Mouse (Mus musculus): ENCODE measurements at regions not wholly inside any gene's neighbourhood (a gene's known extent, or its start where the extent isn't known, plus 50 kb on each side); places are given as distances from the start of the nearest gene placed in this dataset.
"Not testable (repeated sequence)": the region's sequence is repeated elsewhere in the genome, so short reads cannot be mapped to it uniquely, and the experiment has no call there.

GRCm38 (mm10) chr3:121584317-121584716 is 52.1 kb upstream of the Slc44a3 start:
- peak; percentile 77 for DNase-seq (ENCODE audit: low read depth)

GRCm38 (mm10) chr3:121582711-121583110 is 50.5 kb upstream of the Slc44a3 start:
- not testable (repeated sequence) for DNase-seq (ENCODE audit: low read depth)

All from NIH3T3 (cell line).